Comparison of ENCODE assay signal across 23 mouse cellular contexts in genomic region chr9:67532631-67533030, GRCm38 (mm10). TPM values are rescaled to one million over a fixed set of nuclear protein-coding genes. Genes with fewer than 3 reads are reported as not detected.
A peak's percentile ranks its signal among the peaks of the same experiment; 100 is the strongest.
DNase-seq lines count a peak whose midpoint lies in the region; ATAC-seq and TF ChIP-seq lines count a peak whose summit lies in the region.
"Had no signal": no experiment of that assay in that cellular context is flagged by ENCODE, and none has a peak within 500 bp of the region (broad histone marks: within the 10 kb centered on the region; RNA-seq: fewer than 3 reads in every experiment).

No protein-coding gene starts in this region.

- no peak overlapping the region for H3K4me3 ChIP-seq in hindbrain, embryonic 10.5 days
- no peak overlapping the region for H3K4me3 ChIP-seq in hindbrain, postnatal 0 days (ENCODE audit: low read length)
- no peak overlapping the region for H3K4me3 ChIP-seq in kidney, postnatal 0 days (replicated peaks; ENCODE audit: low read depth, low read length)
- H3K4me3 ChIP-seq in cerebellum, adult 2 months (replicated peaks; ENCODE audit: insufficient read depth, low read depth, low read length) = no peak overlapping the region
- H3K4me3 ChIP-seq: erythroblast, embryonic 14.5 days; forebrain, embryonic 13.5 days; hindbrain, embryonic 15.5 days; limb, embryonic 13.5 days; liver, embryonic 15.5 days had no signal

- H3K4me1 ChIP-seq in hindbrain, embryonic 10.5 days (replicated peaks) = peaks cover 28% of the 10 kb centered on the region
- 0 out of 2 replicates have a peak, but pooled peaks cover 2% of the 10 kb centered on the region for H3K4me1 ChIP-seq in hindbrain, postnatal 0 days (ENCODE audit: insufficient read depth, low read length)
- H3K4me1 ChIP-seq in kidney, postnatal 0 days (replicated peaks; ENCODE audit: insufficient read depth, low read length) = peaks cover 9% of the 10 kb centered on the region; the same call in 1 of the 2 replicates
- no peaks in the 10 kb centered on the region for H3K4me1 ChIP-seq in cerebellum, adult 2 months (ENCODE audit: control insufficient read depth, insufficient read depth, low read length)
- H3K4me1 ChIP-seq: liver, embryonic 15.5 days had no signal

- TF ChIP-seq CTCF in hindbrain, postnatal 0 days (IDR thresholded peaks at IDR 0.05; ENCODE audit: low read depth) = no peak
- no peak for TF ChIP-seq CTCF in kidney, postnatal 0 days (IDR thresholded peaks at IDR 0.05; ENCODE audit: low read depth)
- no peak for TF ChIP-seq CTCF in cerebellum, adult 2 months (IDR thresholded peaks at IDR 0.05; ENCODE audit: borderline replicate concordance, insufficient read depth, low read depth, low read length)

- no peak overlapping the region for H3K9ac ChIP-seq in hindbrain, postnatal 0 days (replicated peaks; ENCODE audit: low read length)
- no peak overlapping the region for H3K9ac ChIP-seq in kidney, postnatal 0 days (ENCODE audit: low read depth, low read length)
- H3K9ac ChIP-seq: forebrain, embryonic 13.5 days; hindbrain, embryonic 15.5 days; limb, embryonic 13.5 days; liver, embryonic 15.5 days had no signal

- 0 out of 2 replicates have a peak overlapping the region, but pooled peaks have one; percentile 8 for H3K27ac ChIP-seq in hindbrain, embryonic 10.5 days
- H3K27ac ChIP-seq in hindbrain, postnatal 0 days = no peak overlapping the region
- H3K27ac ChIP-seq in kidney, postnatal 0 days = no peak overlapping the region
- no peak overlapping the region for H3K27ac ChIP-seq in cerebellum, adult 2 months (ENCODE audit: insufficient read depth, low read length)
- H3K27ac ChIP-seq: forebrain, embryonic 13.5 days; hindbrain, embryonic 15.5 days; limb, embryonic 13.5 days; liver, embryonic 15.5 days; macrophage had no signal

- H3K27me3 ChIP-seq in hindbrain, embryonic 10.5 days (ENCODE audit: insufficient read depth, poor library complexity, severe bottlenecking) = no peaks in the 10 kb centered on the region
- H3K27me3 ChIP-seq in hindbrain, postnatal 0 days (ENCODE audit: insufficient read depth, low read length) = no peaks in the 10 kb centered on the region
- no peaks in the 10 kb centered on the region for H3K27me3 ChIP-seq in kidney, postnatal 0 days (ENCODE audit: insufficient read depth, low read length)
- no peaks in the 10 kb centered on the region for H3K27me3 ChIP-seq in cerebellum, adult 2 months (ENCODE audit: control insufficient read depth, insufficient read depth, low read length)
- H3K27me3 ChIP-seq: forebrain, embryonic 13.5 days; hindbrain, embryonic 15.5 days; limb, embryonic 13.5 days; liver, embryonic 15.5 days had no signal

- H3K36me3 ChIP-seq in hindbrain, embryonic 10.5 days = no peaks in the 10 kb centered on the region
- H3K36me3 ChIP-seq in hindbrain, postnatal 0 days (ENCODE audit: insufficient read depth, low read length) = no peaks in the 10 kb centered on the region
- H3K36me3 ChIP-seq in kidney, postnatal 0 days (ENCODE audit: insufficient read depth, low read length) = no peaks in the 10 kb centered on the region
- H3K36me3 ChIP-seq: hindbrain, embryonic 15.5 days; limb, embryonic 13.5 days; liver, embryonic 15.5 days had no signal

- 81% methylated on average over 1 of the region's 1 CpGs for WGBS in hindbrain, embryonic 10.5 days
- 75% methylated on average over 1 of the region's 1 CpGs for WGBS in hindbrain, postnatal 0 days
- WGBS in kidney, postnatal 0 days = 31% methylated on average over 1 of the region's 1 CpGs
- 77% methylated on average over 1 of the region's 1 CpGs for WGBS in cerebellum, adult 2 months

- no peaks in the 10 kb centered on the region for H3K9me3 ChIP-seq in hindbrain, embryonic 10.5 days
- no peaks in the 10 kb centered on the region for H3K9me3 ChIP-seq in hindbrain, postnatal 0 days (ENCODE audit: low read length)
- no peaks in the 10 kb centered on the region for H3K9me3 ChIP-seq in kidney, postnatal 0 days (replicated peaks; ENCODE audit: low read length)
- H3K9me3 ChIP-seq: forebrain, embryonic 13.5 days; hindbrain, embryonic 15.5 days; limb, embryonic 13.5 days; liver, embryonic 15.5 days had no signal

- DNase-seq in hindbrain, embryonic 10.5 days (ENCODE audit: low spot score) = no peak
- DNase-seq in hindbrain, postnatal 0 days (ENCODE audit: low spot score) = no peak
- DNase-seq in 3T3-L1 (ENCODE audit: low read depth, low spot score) (peak; percentile 10), MN1 (ENCODE audit: low spot score) (peak; percentile 25)
- peak; percentile 47 for DNase-seq in kidney, postnatal 0 days (ENCODE audit: low spot score)
- DNase-seq in cerebellum, adult 2 months = no peak
- DNase-seq in cerebellum, postnatal 4 days (ENCODE audit: low spot score in 2 of 2) = no peak
- DNase-seq: adrenal gland, postnatal 10 days; cerebellum, adult 11-12 months; cerebellum, postnatal 36 days; gastrocnemius, postnatal 10 days; retina, postnatal 1 day; right cerebral cortex, postnatal 4 days; thymus, postnatal 4 days had no signal

- no peak for TF ChIP-seq POLR2A in cerebellum, adult 2 months (IDR thresholded peaks at IDR 0.05; ENCODE audit: borderline replicate concordance, insufficient read depth, low read length)

- ATAC-seq in hindbrain, postnatal 0 days = no peak
- ATAC-seq in kidney, postnatal 0 days (replicated peaks; ENCODE audit: low FRiP score, low read depth) = no peak
- ATAC-seq: activated CD4-positive, CD25-positive, alpha-beta regulatory T cell, adult 4 months; forebrain, embryonic 13.5 days had no signal

- H3K4me2 ChIP-seq in hindbrain, postnatal 0 days (ENCODE audit: low read depth, low read length) = no peak overlapping the region
- no peak overlapping the region for H3K4me2 ChIP-seq in kidney, postnatal 0 days (ENCODE audit: low read length)
- H3K4me2 ChIP-seq: forebrain, embryonic 13.5 days; hindbrain, embryonic 15.5 days; limb, embryonic 13.5 days; liver, embryonic 15.5 days; midbrain, embryonic 11.5 days had no signal

RNA-seq across cellular contexts. Expression of gene Tln2, which starts 26.9 kb away (rescaled TPM):
- polyA plus RNA-seq in hindbrain, embryonic 10.5 days (2016; fragmentation: Nextera tagmentation; extraction: Ambion mirVana) = 22.9 and 32.9 TPM in 2 replicates
- 71.1 and 72.8 TPM in 2 replicates for total RNA-seq in hindbrain, postnatal 0 days (2014; rRNA removed)
- 51.8 and 59.3 TPM in 2 replicates for polyA plus RNA-seq in hindbrain, postnatal 0 days (2015; fragmentation: Nextera tagmentation; extraction: Ambion mirVana)
- polyA plus RNA-seq in kidney, postnatal 0 days (2015; fragmentation: Nextera tagmentation; extraction: Ambion mirVana) = 24.8 and 25.6 TPM in 2 replicates
- 25.9 and 28.7 TPM in 2 replicates for polyA plus RNA-seq in cerebellum, adult 2 months (2012; rRNA removed)
- total RNA-seq: monocyte, adult 5-6 weeks had no signal

Comparison
In these comparisons a context has a peak if more than half of its experiments do, and no peak if none do; other contexts are left out.
1. DNase-seq: peak in 3T3-L1 (single experiment), MN1 (single experiment) and kidney, postnatal 0 days (single experiment); none in hindbrain, embryonic 10.5 days (single experiment), hindbrain, postnatal 0 days (single experiment), cerebellum, adult 2 months (0 of 2) and cerebellum, postnatal 4 days (0 of 2).